ENCODE assay signal across 20 mouse cellular contexts in the genomic region with DNA sequence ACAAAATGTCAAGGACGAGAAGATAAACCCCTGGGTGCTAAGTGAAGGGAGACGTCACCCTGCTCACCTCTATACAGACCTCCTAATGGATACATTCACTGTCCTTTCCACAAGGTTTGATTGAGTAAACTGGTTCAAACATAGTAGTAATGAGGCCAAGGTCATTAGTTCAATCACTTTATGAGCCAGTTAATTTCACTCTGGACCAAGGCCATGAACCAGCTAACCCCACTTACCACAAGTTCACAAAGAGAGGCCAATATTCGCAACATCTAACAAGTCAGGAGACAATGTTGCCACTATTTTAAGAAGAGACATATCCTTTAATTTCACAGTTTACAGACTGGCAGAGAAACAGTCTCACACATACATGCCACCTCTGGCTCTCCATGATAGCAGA.
DNase-seq lines count a peak whose midpoint lies in the region; TF ChIP-seq lines count a peak whose summit lies in the region.
"Had no signal": no experiment of that assay in that cellular context is flagged by ENCODE, and none has a peak within 500 bp of the region (broad histone marks: within the 10 kb centered on the region; RNA-seq: fewer than 3 reads in every experiment).

No protein-coding gene starts in this region.

- no peaks in the 10 kb centered on the region for H3K4me1 ChIP-seq in kidney, adult 2 months (ENCODE audit: control insufficient read depth, insufficient read depth, low read length)

- H3K27ac ChIP-seq in kidney, adult 2 months (ENCODE audit: insufficient read depth, low read depth, low read length), result no peak overlapping the region
- H3K27ac ChIP-seq: embryonic facial prominence, embryonic 10.5 days; embryonic facial prominence, embryonic 12.5 days; forebrain, embryonic 13.5 days; forebrain, embryonic 15.5 days had no signal

- H3K36me3 ChIP-seq in kidney, adult 2 months (ENCODE audit: control insufficient read depth, insufficient read depth, low read length), result no peaks in the 10 kb centered on the region; the same call in 1 of the 2 replicates

- H3K27me3 ChIP-seq in kidney, adult 2 months (replicated peaks; ENCODE audit: control insufficient read depth, insufficient read depth, low read length), result no peaks in the 10 kb centered on the region
- H3K27me3 ChIP-seq: CH12.LX; embryonic facial prominence, embryonic 12.5 days; forebrain, embryonic 13.5 days; forebrain, embryonic 15.5 days; Patski had no signal

- TF ChIP-seq POLR2A in kidney, adult 2 months (IDR thresholded peaks at IDR 0.05; ENCODE audit: low read depth, low read length), result no peak

- no peak for TF ChIP-seq CTCF in kidney, adult 2 months (conservative IDR thresholded peaks at IDR 0.05; ENCODE audit: insufficient read depth, insufficient read length, low read depth, low read length)

- no peak overlapping the region for H3K4me3 ChIP-seq in kidney, adult 2 months (ENCODE audit: insufficient read depth, low read depth, low read length)
- H3K4me3 ChIP-seq: embryonic facial prominence, embryonic 10.5 days; embryonic facial prominence, embryonic 12.5 days; forebrain, embryonic 13.5 days; forebrain, embryonic 15.5 days had no signal

- 72% methylated on average over 3 of the region's 3 CpGs for WGBS in kidney, adult 2 months

- DNase-seq in adrenal gland, adult (ENCODE audit: inconsistent age in 2 of 2, low spot score in 1 of 2), result peak; percentile 13 to 75
- DNase-seq in adrenal gland, postnatal 4 days (ENCODE audit: low spot score in 2 of 2), result no peak
- DNase-seq in adrenal gland, adult 8-10 months, result peak; percentile 5
- no peak for DNase-seq in adrenal gland, postnatal 25 days
- peak; percentile 8 for DNase-seq in kidney, adult 2 months
- DNase-seq in kidney, postnatal 36 days, result no peak
- DNase-seq: adrenal gland, postnatal 10 days; B cell, adult 2 months; cerebellum, adult 11-12 months; cerebellum, adult 2 months; cerebellum, adult 9-10 months; cerebellum, postnatal 10 days; cerebellum, postnatal 25 days; forebrain, postnatal 0 days had no signal

Comparison
In these comparisons a context has a peak if more than half of its experiments do, and no peak if none do; other contexts are left out.
1. DNase-seq: peak in adrenal gland, adult (2 of 2), adrenal gland, adult 8-10 months (single experiment) and kidney, adult 2 months (single experiment); none in adrenal gland, postnatal 4 days (0 of 2), adrenal gland, postnatal 25 days (single experiment) and kidney, postnatal 36 days (0 of 2).